Mouse (Mus musculus) hindbrain, embryonic 10.5 days (tissue): ENCODE results near the gene Smim4. TPM values are rescaled to one million over a fixed set of nuclear protein-coding genes. Genes with fewer than 3 reads are reported as not detected.

Experiments
- DNase-seq: peaks from one replicate; pipeline ENCODE4 v3.0.0-alpha.2; 2017; ENCODE audit warnings: low spot score
- H3K27ac ChIP-seq: fragments of 300-500 bp; sonication (generic); 2 replicates; pipeline ENCODE4 v1.5.1; 2016; ENCODE audit warnings: mild to moderate bottlenecking, moderate library complexity
- H3K27me3 ChIP-seq: fragments of 300-500 bp; sonication (generic); 2 replicates; pipeline ENCODE4 v1.6.1; 2016; ENCODE audit warnings: mild to moderate bottlenecking; ENCODE audit not compliant: poor library complexity, insufficient read depth, severe bottlenecking
- H3K36me3 ChIP-seq: fragments of 300-500 bp; sonication (generic); 2 replicates; pipeline ENCODE4 v1.6.1; 2016; ENCODE audit warnings: mild to moderate bottlenecking, moderate library complexity
- H3K4me1 ChIP-seq: fragments of 300-500 bp; sonication (generic); replicated peaks from 2 replicates; pipeline ENCODE4 v1.6.1; 2016; ENCODE audit warnings: mild to moderate bottlenecking
- H3K4me3 ChIP-seq: fragments of 300-500 bp; sonication (generic); 2 replicates; pipeline ENCODE4 v1.5.1; 2016; ENCODE audit warnings: mild to moderate bottlenecking, moderate library complexity
- H3K9me3 ChIP-seq: fragments of 300-500 bp; sonication (generic); 2 replicates; pipeline ENCODE4 v1.6.1; 2016; ENCODE audit warnings: mild to moderate bottlenecking, moderate library complexity
- whole genome bisulfite sequencing: fragments of 180-500 bp; shearing (Covaris S2); methylation state at CpG from one replicate; pipeline ENCODE4 v1.1.7; 2016; 5-methylcytosine and 5-hydroxymethylcytosine counted together
- polyA plus RNA-seq: library from polyadenylated mRNA; unstranded; fragments of >200 nt; fragmentation: Nextera tagmentation; extraction: Ambion mirVana; gene quantifications from 2 replicates; pipeline ENCODE4 v1.2.1, GENCODE M21; 2016

Smim4 gene
- polyA plus RNA-seq, 1 experiment from 2014 or later: 74.2 TPM

DNA sequence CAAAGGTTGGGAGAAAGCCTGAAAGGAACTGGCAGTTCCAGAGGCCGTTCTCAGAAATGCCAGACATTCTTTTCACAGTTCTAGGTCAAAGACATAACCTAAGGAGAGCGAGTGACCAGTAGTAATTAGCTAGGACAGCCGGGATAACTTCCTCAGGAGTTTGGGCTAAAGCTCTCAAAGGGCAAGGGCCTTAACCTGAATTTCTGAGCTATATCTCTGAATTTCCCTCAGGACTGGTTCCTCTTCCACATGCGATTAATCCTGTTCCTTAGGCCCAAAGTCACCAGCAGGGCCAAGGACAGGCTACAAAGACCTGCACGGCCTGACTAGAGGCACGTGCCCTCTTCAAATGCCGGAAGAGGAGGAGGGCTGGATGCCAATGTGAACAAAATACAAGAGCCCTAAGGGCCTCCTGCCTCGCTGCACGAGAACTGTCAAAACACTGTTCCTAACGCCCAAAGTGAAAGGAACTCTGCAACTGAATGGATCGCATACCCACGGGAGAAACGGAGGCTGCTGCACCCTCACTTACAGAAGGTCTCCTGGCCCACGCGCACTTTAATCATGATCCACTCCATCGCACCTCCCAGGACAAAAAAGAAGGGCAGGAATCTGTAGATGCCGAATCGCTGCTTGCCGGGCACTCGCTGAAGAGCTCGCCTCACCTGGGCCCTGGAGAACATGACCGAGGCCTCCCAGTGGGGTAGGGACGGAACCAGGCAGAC lies 493 bp downstream of the Smim4 start:
- Histone ChIP-seq H3K27ac (peak overlapping the region; percentile 97), H3K9me3 (no peaks in the 10 kb centered on the region), H3K36me3 (peaks cover 36% of the 10 kb centered on the region), H3K4me3 (peak overlapping the region; percentile 98), H3K4me1 (peaks cover 70% of the 10 kb centered on the region), H3K27me3 (no peaks in the 10 kb centered on the region)
- 3% methylated on average over 23 of the region's 23 CpGs for whole genome bisulfite sequencing
- peak; percentile 65 for DNase-seq

DNA sequence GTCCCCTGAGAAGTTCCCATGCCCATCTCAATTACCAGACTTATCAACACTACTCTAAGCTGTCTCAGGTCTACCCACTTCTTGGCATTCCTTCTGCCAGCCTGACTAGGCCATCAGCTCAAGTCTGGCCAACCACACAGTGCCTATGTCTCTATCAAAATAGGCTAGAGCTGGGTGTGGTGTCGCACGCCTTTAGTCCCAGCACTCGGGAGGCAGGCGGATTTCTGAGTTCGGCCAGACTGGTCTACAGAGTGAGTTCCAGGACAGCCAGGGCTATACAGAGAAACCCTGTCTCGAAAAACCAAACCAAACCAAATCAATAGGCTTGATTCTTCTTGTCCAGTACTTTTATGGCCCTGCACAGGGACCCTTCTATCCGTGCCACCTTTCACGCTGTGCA lies 1.9 kb downstream of the Smim4 start:
- H3K36me3 ChIP-seq: peaks cover 39% of the 10 kb centered on the region
- no peak for DNase-seq
- H3K4me1 ChIP-seq: peaks cover 56% of the 10 kb centered on the region
- no peaks in the 10 kb centered on the region for H3K27me3 ChIP-seq
- WGBS: 96% methylated on average over 8 of the region's 8 CpGs
- H3K27ac ChIP-seq: no peak overlapping the region
- H3K9me3 ChIP-seq: no peaks in the 10 kb centered on the region
- H3K4me3 ChIP-seq: peak overlapping the region; percentile 98

DNA sequence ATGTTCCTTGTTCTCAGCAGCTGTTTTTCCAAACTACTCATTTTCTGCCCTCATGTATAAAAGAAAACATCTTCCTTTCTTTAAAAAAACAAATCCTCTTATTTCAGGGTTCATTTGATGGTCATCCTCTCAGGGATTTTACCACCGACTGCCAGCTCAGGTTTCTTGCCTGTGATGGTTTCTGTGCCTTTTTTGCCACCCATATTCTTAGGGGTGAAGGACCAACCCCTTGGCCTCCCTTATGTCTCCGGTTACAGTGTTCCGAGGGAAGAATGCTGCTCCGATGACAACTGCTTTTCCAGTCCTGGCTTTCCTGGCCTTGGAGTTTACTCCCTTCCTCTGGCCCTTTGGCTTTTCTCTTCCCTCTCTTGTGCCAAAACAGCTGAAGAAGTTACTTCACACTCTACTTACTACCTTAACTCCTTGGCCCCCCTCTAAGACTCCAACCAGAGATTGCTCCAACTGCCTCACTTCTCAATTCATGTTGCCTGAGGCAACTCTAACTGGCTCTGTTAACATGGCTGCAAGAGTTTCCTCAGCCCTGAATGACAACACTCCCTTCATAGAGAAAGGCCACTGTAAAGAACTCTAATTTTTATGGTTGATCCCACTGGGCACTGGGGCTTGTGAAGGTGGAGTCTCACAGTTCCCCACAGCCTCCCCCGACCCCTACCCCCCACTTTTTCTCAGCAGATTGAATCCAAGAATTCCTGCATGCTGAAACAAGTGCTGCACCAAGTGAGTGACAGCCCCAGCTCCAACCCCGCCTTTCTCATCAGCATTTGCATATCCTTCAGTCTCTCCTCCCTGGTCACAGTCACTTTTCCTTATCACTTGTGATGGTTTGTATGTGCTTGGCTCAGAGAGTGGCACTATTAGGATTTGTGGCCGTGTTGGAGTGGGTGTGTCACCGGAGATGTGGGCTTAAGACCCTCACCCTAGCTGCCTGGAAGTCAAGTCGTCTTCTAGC lies 3.4 kb downstream of the Smim4 start:
- Histone ChIP-seq H3K27ac (0 out of 2 replicates have a peak overlapping the region, but pooled peaks have one; percentile 29), H3K4me3 (no peak overlapping the region), H3K36me3 (peaks cover 52% of the 10 kb centered on the region), H3K9me3 (no peaks in the 10 kb centered on the region), H3K27me3 (no peaks in the 10 kb centered on the region), H3K4me1 (peaks cover 41% of the 10 kb centered on the region)
- no peak for DNase-seq
- WGBS: 66% methylated on average over 9 of the region's 9 CpGs

DNA sequence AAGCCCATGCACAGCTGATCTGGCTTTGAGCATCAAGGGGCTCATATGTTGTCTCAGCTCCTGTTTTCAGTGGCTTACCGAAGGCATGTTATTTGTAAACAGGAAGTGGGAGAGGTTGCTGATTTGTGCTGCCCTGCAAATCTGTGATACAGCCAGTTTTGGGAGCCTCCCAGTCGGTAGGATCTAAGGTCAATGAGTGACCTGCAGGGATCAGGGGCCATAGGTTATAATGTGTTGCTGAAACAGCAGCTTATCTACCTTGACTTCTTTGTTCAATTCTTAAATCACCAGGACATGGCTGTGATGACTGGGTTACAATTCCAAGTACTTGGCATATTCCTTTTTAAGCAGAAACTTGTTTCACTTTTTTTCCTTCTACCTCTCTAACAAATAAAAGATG lies 13.2 kb downstream of the Smim4 start:
- Histone ChIP-seq H3K9me3 (no peaks in the 10 kb centered on the region), H3K27me3 (no peaks in the 10 kb centered on the region), H3K4me1 (no peaks in the 10 kb centered on the region), H3K36me3 (peaks cover 98% of the 10 kb centered on the region), H3K4me3 (no peak overlapping the region), H3K27ac (no peak overlapping the region)
- 79% methylated on average over 2 of the region's 2 CpGs for WGBS
- no peak for DNase-seq

DNA sequence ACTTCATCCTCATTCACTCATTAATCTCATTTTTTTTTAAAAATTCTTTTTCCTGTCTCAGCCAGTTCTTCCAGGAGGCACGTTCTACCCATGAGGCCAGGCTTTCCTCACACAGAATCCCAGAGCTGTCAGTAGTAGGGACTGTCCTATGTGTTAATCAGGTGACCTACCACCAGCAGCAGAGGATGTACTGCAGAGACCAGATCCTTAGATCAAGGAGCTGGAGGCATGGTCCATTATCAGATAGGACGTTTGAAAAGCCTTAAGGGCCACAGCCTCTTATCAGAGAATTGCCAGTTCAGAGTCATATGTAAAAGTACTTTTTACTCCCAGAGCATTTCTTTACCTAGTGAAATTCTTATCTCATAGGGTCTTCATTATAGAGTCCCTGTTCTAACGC lies 14.7 kb downstream of the Smim4 start:
- WGBS: 82% methylated on average over 3 of the region's 3 CpGs
- peaks cover 100% of the 10 kb centered on the region for H3K36me3 ChIP-seq
- no peak for DNase-seq
- H3K27ac ChIP-seq: no peak overlapping the region
- H3K27me3 ChIP-seq: no peaks in the 10 kb centered on the region
- H3K9me3 ChIP-seq: no peaks in the 10 kb centered on the region
- no peaks in the 10 kb centered on the region for H3K4me1 ChIP-seq
- H3K4me3 ChIP-seq: no peak overlapping the region

DNA sequence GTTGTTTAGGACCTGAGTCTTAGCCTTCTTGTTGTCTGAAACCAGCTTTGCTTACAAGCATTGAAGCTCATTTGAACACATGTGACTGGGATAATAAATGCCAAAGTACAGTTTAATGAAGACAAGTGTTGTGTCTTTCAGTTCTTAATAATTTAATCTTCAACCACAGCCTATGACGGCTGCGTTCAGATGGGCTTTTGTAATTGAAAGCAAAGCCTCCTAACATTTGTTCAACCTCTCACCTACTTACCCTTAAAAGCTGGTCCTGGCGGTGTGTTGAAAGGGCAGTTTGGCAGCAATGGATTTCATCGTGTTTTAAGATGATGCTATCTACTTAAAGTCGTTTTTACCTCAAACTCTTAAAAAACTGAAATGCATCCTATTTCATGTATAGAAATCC lies 16.6 kb downstream of the Smim4 start:
- WGBS: 91% methylated on average over 5 of the region's 5 CpGs
- Histone ChIP-seq H3K9me3 (no peaks in the 10 kb centered on the region), H3K27me3 (no peaks in the 10 kb centered on the region), H3K4me1 (no peaks in the 10 kb centered on the region), H3K27ac (no peak overlapping the region), H3K4me3 (no peak overlapping the region), H3K36me3 (peaks cover 100% of the 10 kb centered on the region)
- DNase-seq: no peak

DNA sequence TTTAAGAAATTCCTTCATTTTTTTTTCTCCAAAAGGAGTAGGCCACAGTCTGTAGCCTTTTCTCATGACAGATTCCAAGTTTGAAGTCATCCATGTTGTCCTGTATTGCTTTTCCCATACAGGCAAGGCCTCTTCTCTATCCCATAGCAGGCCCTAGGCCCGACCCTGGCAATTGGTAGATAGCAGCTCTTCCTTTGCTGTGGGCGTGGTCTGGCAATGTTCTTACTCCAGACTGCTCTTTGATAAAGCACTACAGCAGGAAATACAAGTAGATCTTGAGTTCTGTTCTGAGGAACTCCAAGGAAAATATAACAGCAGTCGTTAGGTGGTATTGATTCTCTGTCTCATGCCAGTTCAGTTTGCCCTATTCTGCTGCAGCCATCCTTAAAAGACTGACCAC lies 18.1 kb downstream of the Smim4 start:
- no peak for DNase-seq
- 84% methylated on average over 3 of the region's 3 CpGs for WGBS
- no peak overlapping the region for H3K4me3 ChIP-seq
- H3K27me3 ChIP-seq: no peaks in the 10 kb centered on the region
- no peaks in the 10 kb centered on the region for H3K4me1 ChIP-seq
- H3K27ac ChIP-seq: no peak overlapping the region
- no peaks in the 10 kb centered on the region for H3K9me3 ChIP-seq
- peaks cover 100% of the 10 kb centered on the region for H3K36me3 ChIP-seq

DNA sequence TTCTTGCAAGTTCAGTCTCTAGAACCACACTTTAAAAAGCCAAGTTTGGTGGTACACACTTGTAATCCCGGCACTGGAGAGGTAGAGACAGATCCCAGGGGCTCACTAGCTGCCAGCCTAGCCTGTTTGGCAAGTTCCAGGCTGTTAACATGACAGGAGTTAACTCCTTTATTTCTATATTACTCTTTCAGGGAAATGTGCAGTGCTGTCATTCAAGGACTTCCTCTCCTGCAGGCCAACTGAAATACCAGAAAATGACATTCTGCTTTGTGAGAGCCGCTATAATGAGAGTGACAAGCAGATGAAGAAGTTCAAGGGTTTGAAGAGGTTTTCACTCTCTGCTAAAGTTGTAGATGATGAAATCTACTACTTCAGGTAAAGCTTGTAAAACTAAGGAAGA lies 23.6 kb downstream of the Smim4 start:
- H3K9me3 ChIP-seq: no peaks in the 10 kb centered on the region
- H3K4me3 ChIP-seq: no peak overlapping the region
- H3K27me3 ChIP-seq: no peaks in the 10 kb centered on the region
- DNase-seq: no peak
- no peaks in the 10 kb centered on the region for H3K4me1 ChIP-seq
- no peak overlapping the region for H3K27ac ChIP-seq
- peaks cover 97% of the 10 kb centered on the region for H3K36me3 ChIP-seq
- WGBS: 91% methylated on average over 2 of the region's 2 CpGs

DNA sequence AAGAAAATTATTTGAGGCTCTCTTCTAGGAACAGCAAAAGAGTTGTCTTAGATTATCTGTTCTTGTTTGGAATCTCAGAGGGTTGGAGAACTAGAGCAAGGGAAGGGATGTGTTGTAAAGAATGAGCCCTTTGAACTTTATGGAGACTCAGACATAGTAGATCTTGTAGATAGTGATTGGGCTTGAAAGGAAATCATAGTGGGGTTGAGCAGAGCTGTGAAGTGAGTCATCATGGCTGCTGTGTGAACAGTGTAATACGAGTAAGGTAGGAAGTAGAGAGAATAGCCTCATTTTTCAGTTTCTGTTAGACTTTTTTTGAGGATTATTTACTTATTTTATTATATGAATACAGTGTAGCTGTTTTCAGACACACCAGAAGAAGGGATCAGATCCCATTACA lies 38.8 kb downstream of the Smim4 start:
- no peak overlapping the region for H3K27ac ChIP-seq
- H3K4me3 ChIP-seq: no peak overlapping the region
- H3K36me3 ChIP-seq: peaks cover 100% of the 10 kb centered on the region
- H3K4me1 ChIP-seq: no peaks in the 10 kb centered on the region
- WGBS: 84% methylated on average over 1 of the region's 1 CpGs
- H3K27me3 ChIP-seq: no peaks in the 10 kb centered on the region
- no peak for DNase-seq
- H3K9me3 ChIP-seq: no peaks in the 10 kb centered on the region

DNA sequence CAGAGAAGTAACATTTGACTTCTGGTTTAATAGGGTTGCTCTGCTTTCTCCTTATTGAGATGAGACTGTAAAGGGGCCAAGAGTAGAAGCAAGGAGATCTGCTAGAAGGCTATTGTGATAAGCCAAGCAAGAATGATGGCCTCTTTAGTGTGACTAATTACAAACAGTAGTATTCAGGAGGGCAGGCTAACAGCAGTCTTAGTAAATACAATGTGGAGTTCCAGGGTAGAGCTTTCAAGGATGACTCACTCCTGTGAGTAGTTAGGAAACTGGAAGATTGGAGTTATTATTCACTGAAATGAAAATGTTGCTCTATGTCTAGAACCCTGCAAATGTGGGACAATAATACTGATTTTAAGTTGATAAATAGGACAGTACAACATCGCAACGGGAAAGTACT lies 40.2 kb downstream of the Smim4 start:
- Histone ChIP-seq H3K4me1 (no peaks in the 10 kb centered on the region), H3K9me3 (no peaks in the 10 kb centered on the region), H3K27ac (no peak overlapping the region), H3K4me3 (no peak overlapping the region), H3K36me3 (peaks cover 100% of the 10 kb centered on the region), H3K27me3 (no peaks in the 10 kb centered on the region)
- WGBS: 96% methylated on average over 2 of the region's 2 CpGs
- DNase-seq: no peak

DNA sequence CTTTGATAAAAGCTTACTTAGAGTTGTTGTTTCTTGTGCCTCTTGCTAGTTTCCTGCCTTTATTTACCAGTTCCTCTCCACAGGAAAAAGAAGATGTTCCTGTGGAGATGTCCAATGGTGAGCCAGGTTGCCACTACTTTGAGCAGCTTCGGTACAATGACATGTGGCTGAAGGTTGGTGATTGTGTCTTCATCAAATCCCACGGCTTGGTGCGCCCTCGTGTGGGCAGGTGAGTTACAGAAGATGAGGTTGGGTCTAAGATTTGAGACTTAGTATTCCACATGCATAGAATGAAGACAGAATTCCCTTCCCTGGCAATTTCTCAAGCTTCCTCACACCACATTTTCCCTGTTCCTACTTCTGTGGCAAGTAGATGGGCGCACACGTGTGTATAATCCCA lies 41.3 kb downstream of the Smim4 start:
- Histone ChIP-seq H3K9me3 (no peaks in the 10 kb centered on the region), H3K36me3 (peaks cover 100% of the 10 kb centered on the region), H3K27ac (no peak overlapping the region), H3K27me3 (no peaks in the 10 kb centered on the region), H3K4me3 (no peak overlapping the region), H3K4me1 (no peaks in the 10 kb centered on the region)
- WGBS: 86% methylated on average over 6 of the region's 6 CpGs
- no peak for DNase-seq

DNA sequence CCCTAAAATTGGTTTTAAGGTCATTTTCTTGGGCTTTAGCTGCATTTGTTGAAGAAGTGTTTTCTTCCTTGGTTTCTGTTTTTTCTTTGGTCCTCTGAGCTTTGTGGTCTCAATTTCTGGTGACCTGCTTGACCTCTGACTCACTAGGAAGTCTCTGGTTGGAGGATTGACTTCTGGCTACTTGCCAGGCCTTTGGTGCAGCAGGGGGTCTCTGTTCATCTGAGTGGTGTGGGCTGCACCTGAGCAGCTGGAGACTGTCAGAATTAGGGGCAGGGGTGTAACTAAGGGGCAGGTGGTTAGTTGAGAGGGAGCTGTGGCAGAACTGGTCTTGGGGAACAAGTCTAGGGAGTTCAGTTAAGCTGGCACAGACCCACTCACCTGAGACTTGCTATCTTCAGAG lies 47.6 kb downstream of the Smim4 start:
- H3K36me3 ChIP-seq: peaks cover 96% of the 10 kb centered on the region
- no peak overlapping the region for H3K27ac ChIP-seq
- no peak overlapping the region for H3K4me3 ChIP-seq
- peak; percentile 11 for DNase-seq
- no peaks in the 10 kb centered on the region for H3K27me3 ChIP-seq
- H3K4me1 ChIP-seq: no peaks in the 10 kb centered on the region
- no peaks in the 10 kb centered on the region for H3K9me3 ChIP-seq

DNA sequence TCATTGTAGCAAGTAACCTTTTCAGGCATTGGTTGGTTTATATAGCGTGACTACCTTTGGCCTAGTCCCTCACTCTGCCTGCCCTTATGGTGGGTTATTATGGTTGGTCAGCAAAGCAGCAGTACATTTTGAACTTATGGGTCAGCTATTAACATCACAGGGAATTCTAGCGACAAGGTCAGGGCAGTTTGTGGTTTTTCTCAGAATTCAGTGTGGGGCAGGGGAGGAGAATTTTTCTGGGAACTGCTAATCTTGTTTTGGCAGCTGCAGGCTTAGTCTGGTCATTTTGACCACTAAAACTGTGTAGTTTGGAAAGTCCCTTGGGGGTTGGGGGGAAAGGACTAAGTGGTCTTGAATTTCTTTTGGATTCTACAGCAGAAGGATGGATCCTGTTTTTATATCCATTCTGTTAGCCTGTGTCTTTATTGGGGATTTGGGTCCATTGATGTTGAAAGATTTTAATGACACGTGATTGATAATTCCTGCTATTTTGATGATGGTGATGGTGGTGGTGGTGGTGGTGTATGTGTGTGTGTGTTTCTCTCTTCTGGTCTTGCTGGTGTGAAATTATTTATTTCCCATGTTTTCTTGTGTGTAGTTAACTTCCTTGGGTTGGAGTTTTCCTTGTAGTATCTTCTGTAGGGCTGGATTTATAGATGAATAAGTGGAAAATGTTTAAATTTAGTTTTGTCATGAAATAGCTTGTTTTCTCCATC lies 49.3 kb downstream of the Smim4 start:
- DNase-seq: no peak
- no peak overlapping the region for H3K4me3 ChIP-seq
- no peaks in the 10 kb centered on the region for H3K27me3 ChIP-seq
- H3K4me1 ChIP-seq: no peaks in the 10 kb centered on the region
- H3K36me3 ChIP-seq: peaks cover 96% of the 10 kb centered on the region
- no peaks in the 10 kb centered on the region for H3K9me3 ChIP-seq
- no peak overlapping the region for H3K27ac ChIP-seq
- 90% methylated on average over 3 of the region's 3 CpGs for WGBS
